ENCODE assay signal across 18 mouse cellular contexts in the genomic region with DNA sequence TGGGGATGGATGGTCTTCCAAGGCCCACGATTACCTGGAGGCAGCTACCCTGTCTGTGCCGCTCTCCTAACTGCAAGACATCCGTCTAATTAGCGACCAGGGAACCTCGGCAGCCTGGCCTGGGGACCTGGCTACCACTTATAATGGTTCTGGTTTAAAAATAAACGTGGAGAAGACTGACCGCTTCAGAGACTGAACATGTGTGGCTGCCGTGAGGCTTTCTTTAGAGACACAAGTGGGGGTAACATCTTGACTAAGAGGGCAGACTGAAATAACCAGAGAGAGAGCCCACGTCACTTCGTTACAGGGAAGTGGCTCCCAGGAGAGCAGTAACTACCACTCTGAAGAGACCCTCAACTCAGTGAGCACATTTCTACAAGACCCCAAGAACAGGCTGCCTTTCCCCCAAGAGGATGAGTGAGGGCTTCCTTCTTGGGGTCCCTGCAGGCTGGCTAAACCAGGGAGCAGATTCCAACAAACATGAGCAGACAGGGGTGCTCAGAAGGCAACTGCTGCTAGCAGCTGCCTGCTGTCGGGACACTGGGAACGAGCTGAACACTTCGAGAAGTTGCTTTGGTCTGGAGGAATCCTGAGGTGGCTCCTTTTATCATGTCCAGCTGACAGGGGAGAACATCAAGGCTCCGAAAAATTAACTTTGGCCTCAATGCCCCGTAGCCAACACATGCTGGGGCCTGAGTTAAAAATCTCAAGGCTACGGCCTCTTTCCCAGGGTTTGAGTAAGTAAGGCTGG.
"Had no signal": no experiment of that assay in that cellular context is flagged by ENCODE, and none has a peak within 500 bp of the region (broad histone marks: within the 10 kb centered on the region; RNA-seq: fewer than 3 reads in every experiment).

No protein-coding gene starts in this region.

- H3K9me3 ChIP-seq: midbrain, embryonic 10.5 days; midbrain, embryonic 12.5 days; neural tube, embryonic 13.5 days; neural tube, embryonic 15.5 days had no signal

- H3K4me1 ChIP-seq: midbrain, embryonic 10.5 days; midbrain, embryonic 12.5 days; neural tube, embryonic 15.5 days had no signal

- DNase-seq: lung, adult 18-20 months; lung, embryonic 14.5 days; lung, postnatal 10 days; lung, postnatal 4 days; midbrain, embryonic 14.5 days; retina, postnatal 1 day; right cerebral cortex, adult 18-20 months; right cerebral cortex, postnatal 25 days; right cerebral cortex, postnatal 4 days; spleen, adult 18-20 months; thymus, adult 18-20 months; thymus, postnatal 14 days had no signal

- H3K27me3 ChIP-seq: midbrain, embryonic 12.5 days; neural tube, embryonic 13.5 days; neural tube, embryonic 15.5 days had no signal

- H3K9ac ChIP-seq: lung, embryonic 14.5 days; midbrain, embryonic 12.5 days; neural tube, embryonic 13.5 days; neural tube, embryonic 15.5 days had no signal

- H3K4me2 ChIP-seq: lung, embryonic 14.5 days; midbrain, embryonic 12.5 days; neural tube, embryonic 13.5 days; neural tube, embryonic 15.5 days had no signal

- ATAC-seq: midbrain, embryonic 16.5 days had no signal

- H3K27ac ChIP-seq: midbrain, embryonic 10.5 days; midbrain, embryonic 12.5 days; neural tube, embryonic 13.5 days; neural tube, embryonic 15.5 days had no signal

- H3K4me3 ChIP-seq: midbrain, embryonic 10.5 days; midbrain, embryonic 12.5 days; myocyte; neural tube, embryonic 13.5 days; neural tube, embryonic 15.5 days had no signal

- H3K36me3 ChIP-seq: midbrain, embryonic 10.5 days; midbrain, embryonic 12.5 days; neural tube, embryonic 13.5 days; neural tube, embryonic 15.5 days had no signal
